Mouse (Mus musculus) myocyte (in vitro differentiated cells): ENCODE measurements at regions not wholly inside any gene's neighbourhood (a gene's known extent, or its start where the extent isn't known, plus 50 kb on each side); places are given as distances from the start of the nearest gene placed in this dataset.

ENCODE experiments used
- CEBPB ChIP-seq: IDR thresholded peaks from 2 replicates; pipeline ENCODE4 v1.6.1; 2011; ENCODE audit warnings: mild to moderate bottlenecking, moderate library complexity; ENCODE audit not compliant: poor library complexity, insufficient read depth, severe bottlenecking
- MAX ChIP-seq: IDR thresholded peaks from one replicate; pipeline ENCODE4 v1.6.1; 2011; ENCODE audit warnings: low read depth, mild to moderate bottlenecking, control low read depth
- POLR2A ChIP-seq: IDR thresholded peaks from one replicate; pipeline ENCODE4 v1.6.1; 2011; ENCODE audit warnings: low read depth, mild to moderate bottlenecking, control low read depth, moderate library complexity; ENCODE audit not compliant: insufficient read length
- POLR2AphosphoS2 ChIP-seq: IDR thresholded peaks from one replicate; pipeline ENCODE4 v1.6.1; 2011; ENCODE audit warnings: low read depth, control low read depth; ENCODE audit not compliant: insufficient read length
- TCF3 ChIP-seq: IDR thresholded peaks from one replicate; pipeline ENCODE4 v1.6.1; 2011; ENCODE audit warnings: low read depth, control low read depth; ENCODE audit not compliant: insufficient read length
- USF1 ChIP-seq: IDR thresholded peaks from one replicate; pipeline ENCODE4 v1.6.1; 2011; ENCODE audit warnings: low read depth, mild to moderate bottlenecking, control low read depth, moderate library complexity

- TF ChIP-seq POLR2A (no peak), USF1 (no peak), TCF3 (no peak), MAX (no peak), CEBPB (no peak), POLR2AphosphoS2 (no peak)
These were observed 174.8 kb upstream of the Nr4a3 start for GRCm38 (mm10) chr4:47870010-47870637.
